Comparison of ENCODE assay signal across 7 mouse cellular contexts in the genomic region with DNA sequence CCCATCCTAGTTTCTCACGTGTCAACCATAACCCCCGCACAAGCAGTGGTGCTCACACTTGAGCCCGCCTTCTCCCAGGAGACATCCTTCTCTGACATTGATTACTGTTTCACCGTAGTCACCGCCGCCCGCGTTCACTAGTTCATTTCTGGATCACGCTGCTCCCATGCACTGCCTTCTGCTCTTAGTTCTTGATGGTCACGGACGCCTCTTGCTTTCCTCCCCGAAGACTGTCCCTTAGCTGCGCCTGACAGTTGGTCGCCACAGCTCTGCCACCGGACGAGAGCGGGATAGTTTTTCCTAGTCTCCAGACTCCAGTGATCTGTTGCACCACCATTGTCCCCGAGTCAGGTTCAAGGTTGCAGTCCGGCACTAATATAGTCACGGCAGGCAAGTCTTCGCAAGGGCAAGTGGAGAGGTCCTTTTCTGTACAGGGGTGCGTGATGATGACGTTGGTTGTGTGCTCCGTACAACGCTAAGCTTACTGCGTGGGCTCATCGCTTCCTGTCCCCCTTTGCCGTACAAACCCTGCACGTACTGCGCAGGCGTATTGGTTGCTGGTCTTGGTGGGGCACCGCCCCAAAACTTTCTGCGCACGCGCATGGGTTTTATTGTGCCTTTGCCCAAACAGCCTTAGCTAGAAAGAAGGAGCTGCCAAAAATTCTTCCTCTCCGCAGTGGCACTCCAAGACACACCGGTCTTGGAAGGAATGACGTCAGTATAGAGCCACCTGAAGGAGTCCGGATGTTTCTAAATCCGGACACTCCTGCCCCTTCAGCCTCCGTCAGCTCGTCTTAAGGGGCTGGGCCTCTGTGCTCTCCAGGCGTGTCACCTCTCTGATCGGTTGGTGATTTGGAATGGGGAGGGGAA. TPM values are rescaled to one million over a fixed set of nuclear protein-coding genes. Genes with fewer than 3 reads are reported as not detected.
DNase-seq lines count a peak whose midpoint lies in the region; ATAC-seq lines count a peak whose summit lies in the region.

Gene Irgq, plus strand, starts transcription at position 628 of the 870 bp plus-strand sequence.

- H3K4me2 ChIP-seq in intestine, embryonic 15.5 days (replicated peaks), result peak within 1 kb of the TSS; percentile 96

- H3K4me1 ChIP-seq in intestine, embryonic 15.5 days (replicated peaks), result peaks cover 11% of the 10 kb centered on the region; the same call in 1 of the 2 replicates
- H3K4me1 ChIP-seq in midbrain, embryonic 10.5 days, result peaks cover 43% of the 10 kb centered on the region

- peak within 1 kb of the TSS; percentile 85 for H3K9ac ChIP-seq in intestine, embryonic 15.5 days

- no peaks in the 10 kb centered on the region for H3K9me3 ChIP-seq in intestine, embryonic 15.5 days
- H3K9me3 ChIP-seq in midbrain, embryonic 10.5 days (replicated peaks), result no peaks in the 10 kb centered on the region

- intact Hi-C loops in gastrocnemius, postnatal 36 days (cut with DNase I), result loop anchor here (2.0 kb wide), 1 partner anchor 15 kb away; no protein-coding TSS in a partner anchor
- intact Hi-C loops in left cerebral cortex, postnatal 25 days (cut with DNase I), result loop anchor here (1.0 to 5.0 kb wide), 3 partner anchors 17 to 132 kb away; partner anchors contain the start of gene Zfp428

- peak within 1 kb of the TSS; percentile 86 for H3K27ac ChIP-seq in intestine, embryonic 15.5 days
- H3K27ac ChIP-seq in midbrain, embryonic 10.5 days (replicated peaks), result peak within 1 kb of the TSS; percentile 87

- DNase-seq in adrenal gland, adult 2 months, result peak; percentile 98
- DNase-seq in embryo, embryonic 11.5 days (ENCODE audit: low read depth, low spot score), result peak; percentile 99
- peak; percentile 97 to 98 for DNase-seq in gastrocnemius, postnatal 36 days
- peak; percentile 99 for DNase-seq in left cerebral cortex, postnatal 25 days (ENCODE audit: low spot score in 2 of 2)
- peak; percentile 97 for DNase-seq in midbrain, embryonic 10.5 days (ENCODE audit: low spot score)
- DNase-seq in right cerebral cortex, postnatal 4 days, result peak; percentile 99

- H3K36me3 ChIP-seq in intestine, embryonic 15.5 days, result peaks cover 13% of the 10 kb centered on the region
- peaks cover 23% of the 10 kb centered on the region for H3K36me3 ChIP-seq in midbrain, embryonic 10.5 days

- no peaks in the 10 kb centered on the region for H3K27me3 ChIP-seq in intestine, embryonic 15.5 days (replicated peaks)
- H3K27me3 ChIP-seq in midbrain, embryonic 10.5 days (ENCODE audit: low read depth, poor library complexity, severe bottlenecking), result peaks cover 35% of the 10 kb centered on the region

- ATAC-seq in intestine, embryonic 15.5 days, result peak; percentile 95

- peak within 1 kb of the TSS; percentile 63 for H3K4me3 ChIP-seq in intestine, embryonic 15.5 days (replicated peaks)
- H3K4me3 ChIP-seq in midbrain, embryonic 10.5 days, result peak within 1 kb of the TSS; percentile 77

- under 1% methylated on average over 44 of the region's 44 CpGs for WGBS in intestine, embryonic 15.5 days
- WGBS in midbrain, embryonic 10.5 days, result 1% methylated on average over 44 of the region's 44 CpGs

RNA-seq across cellular contexts. Expression of gene Irgq, which starts in this region (rescaled TPM):
- total RNA-seq in adrenal gland, adult 2 months (2021), result 10 to 100 TPM; 21.2 to 23.7 TPM
- 20.8 and 23.5 TPM in 2 replicates for polyA plus RNA-seq in adrenal gland, adult 2 months (2012; rRNA removed)
- 10 to 100 TPM; 10.7 to 10.9 TPM for total RNA-seq in gastrocnemius, postnatal 36 days (2021)
- polyA plus RNA-seq in intestine, embryonic 15.5 days (2015; fragmentation: Nextera tagmentation; extraction: Ambion mirVana), result 5.3 and 5.7 TPM in 2 replicates
- 10 to 100 TPM; 87.8 to 88.6 TPM for total RNA-seq in left cerebral cortex, postnatal 25 days (2021)
- polyA plus RNA-seq in midbrain, embryonic 10.5 days (2016; fragmentation: Nextera tagmentation; extraction: Ambion mirVana), result 8.4 and 12.5 TPM in 2 replicates

Comparison
In these comparisons a context has a peak if more than half of its experiments do, and no peak if none do; other contexts are left out.
1. Peak in every context shown above with its lines: DNase-seq, ATAC-seq, H3K4me3 ChIP-seq and H3K27ac ChIP-seq.